Mouse (Mus musculus) megakaryocyte-erythroid progenitor cell, adult 5-6 weeks (primary cell): ENCODE data around the gene Cd93. TPM values are rescaled to one million over a fixed set of nuclear protein-coding genes. Genes with fewer than 3 reads are reported as not detected.

Experiments used
- ATAC-seq: replicated peaks from 2 replicates; pipeline ENCODE4 v1.8.0; 2016; ENCODE audit warnings: mild to moderate bottlenecking, inconsistent platforms; ENCODE audit not compliant: severe bottlenecking, poor library complexity, low FRiP score, low TSS enrichment
- total RNA-seq, 2 experiments: library from RNA; stranded (forward) in 1 of 2; stranded (reverse) in 1 of 2; fragments of 200-1000, 215-1000 nt in 1 of 2; fragments of >200 nt in 1 of 2; fragmentation: Nextera tagmentation in 1 of 2; gene quantifications; 2 replicates each; pipeline ENCODE4 v1.2.3; 2014 to 2017

Gene Cd93
- total RNA-seq, 2 experiments from 2014 or later = 3.9 to 7.3 TPM

- peak; percentile 62 for ATAC-seq
Measured at GRCm38 (mm10) chr2:148406971-148407869, 36.1 kb downstream of the Cd93 start.

GRCm38 (mm10) chr2:148406160-148406970, 37.0 kb downstream of the Cd93 start:
- ATAC-seq = peak; percentile 44; the same call in 1 of the 2 replicates

GRCm38 (mm10) chr2:148404906-148405305, 38.5 kb downstream of the Cd93 start:
- ATAC-seq = no peak

- no peak for ATAC-seq
Measured at GRCm38 (mm10) chr2:148402227-148402626, 41.1 kb downstream of the Cd93 start.

GRCm38 (mm10) chr2:148398901-148399685, 44.3 kb downstream of the Cd93 start:
- no peak for ATAC-seq

GRCm38 (mm10) chr2:148397784-148398100, 45.6 kb downstream of the Cd93 start:
- 0 out of 2 replicates have a peak, but pooled peaks have one; percentile 11 for ATAC-seq

GRCm38 (mm10) chr2:148397015-148397783, 46.2 kb downstream of the Cd93 start:
- peak; percentile 17; the same call in 1 of the 2 replicates for ATAC-seq

- no peak for ATAC-seq
Measured at GRCm38 (mm10) chr2:148396209-148396608, 47.2 kb downstream of the Cd93 start.

GRCm38 (mm10) chr2:148395131-148396051, 48.0 kb downstream of the Cd93 start, which contains the start of gene Sstr4:
TSS of gene Sstr4 (plus strand) at chr2:148395344.
- ATAC-seq = peak; percentile 72

GRCm38 (mm10) chr2:148393846-148394245, 49.5 kb downstream of the Cd93 start:
- ATAC-seq = no peak

- ATAC-seq = no peak
Measured at GRCm38 (mm10) chr2:148393149-148393548, 50.2 kb downstream of the Cd93 start.

GRCm38 (mm10) chr2:148387652-148388581, 55.4 kb downstream of the Cd93 start:
- ATAC-seq = no peak

- ATAC-seq = no peak
Measured at GRCm38 (mm10) chr2:148386927-148387326, 56.4 kb downstream of the Cd93 start.
